Mouse (Mus musculus) mouse embryonic stem cell (cell line): Measurements from ENCODE around the gene Cyp4a10.

Source experiments
- in situ Hi-C, 2 experiments: fragments of 300-500 bp; cut with MboI; formaldehyde crosslinking; loops; 1 replicate in 1 of 2; 3 replicates in 1 of 2; pipeline ENCODE4 v1.14.3; 2019 to 2020; ENCODE audit warnings: low sequenced_read_pairs in 2 of 2, low pct_unique_long_range_greater_than_20kb in 1 of 2, mixed read lengths in 1 of 2; ENCODE audit not compliant: unreplicated experiment in 1 of 2

Gene Cyp4a10

GRCm38 (mm10) chr4:115575776-115576175 lies 57.7 kb downstream of the Cyp4a10 start:
- in situ Hi-C loops: no loop called here

GRCm38 (mm10) chr4:115583036-115583435 lies 65.0 kb downstream of the Cyp4a10 start:
- in situ Hi-C loops: no loop called here
